Mouse (Mus musculus) bone marrow, adult 2 months (tissue): ENCODE results near the gene Phrf1. TPM values are rescaled to one million over a fixed set of nuclear protein-coding genes. Genes with fewer than 3 reads are reported as not detected.

Experiments
- H3K27ac ChIP-seq: fragments of 200-500 bp; 2 replicates; pipeline ENCODE4 v1.5.1; 2012; ENCODE audit warnings: low read depth, mild to moderate bottlenecking, control low read depth, inconsistent platforms, low read length; ENCODE audit not compliant: control insufficient read depth, poor library complexity, insufficient read depth
- H3K4me1 ChIP-seq: fragments of 200-500 bp; 2 replicates; pipeline ENCODE4 v1.6.1; 2011; ENCODE audit warnings: low read length; ENCODE audit not compliant: control insufficient read depth, insufficient read depth
- H3K4me3 ChIP-seq: fragments of 200-500 bp; replicated peaks from 2 replicates; pipeline ENCODE3; 2011; ENCODE audit warnings: mild to moderate bottlenecking, low read depth, low read length, control low read depth; ENCODE audit not compliant: control insufficient read depth
- CTCF ChIP-seq: fragments of 200-500 bp; IDR thresholded peaks from 2 replicates; pipeline ENCODE4 v1.5.1; 2011; ENCODE audit warnings: low read length, control low read depth; ENCODE audit not compliant: control insufficient read depth, insufficient read depth
- POLR2A ChIP-seq: fragments of 200-500 bp; IDR thresholded peaks from 2 replicates; pipeline ENCODE4 v1.6.1; 2011; ENCODE audit warnings: low read depth, mild to moderate bottlenecking, control low read depth, low read length, borderline replicate concordance; ENCODE audit not compliant: control insufficient read depth
- WGBS: fragments of 180-500 bp; shearing (Covaris S2); methylation state at CpG from one replicate; pipeline ENCODE4 v1.1.7; 2018; 5-methylcytosine and 5-hydroxymethylcytosine counted together
- polyA plus RNA-seq: library from polyadenylated mRNA; stranded (reverse); fragments of >200 nt; gene quantifications from 2 replicates; pipeline ENCODE4 v1.2.4, GENCODE M21; 2011; ENCODE audit warnings: low replicate concordance; ENCODE audit not compliant: missing spikeins, insufficient read depth, insufficient read length

Phrf1 gene
- polyA plus RNA-seq, 1 experiment = 130 TPM

GRCm38 (mm10) chr7:141277701-141278678 is 49.4 kb downstream of the Phrf1 start:
- WGBS = 87% methylated on average over 11 of the region's 11 CpGs
- no peaks in the 10 kb centered on the region; the same call in 1 of the 2 replicates for H3K4me1 ChIP-seq
- no peak overlapping the region for H3K4me3 ChIP-seq
- TF ChIP-seq POLR2A = no peak
- TF ChIP-seq CTCF = no peak
- H3K27ac ChIP-seq = no peak overlapping the region

GRCm38 (mm10) chr7:141278766-141279590 is 50.4 kb downstream of the Phrf1 start, which contains the start of gene Sct:
Gene Sct, minus strand, starts transcription at chr7:141279133.
- Histone ChIP-seq H3K4me3 (no peak within 1 kb of the TSS), H3K27ac (no peak within 1 kb of the TSS), H3K4me1 (no peaks in the 10 kb centered on the region; the same call in 1 of the 2 replicates)
- 11% methylated on average over 46 of the region's 46 CpGs for WGBS
- no peak for TF ChIP-seq CTCF
- no peak; the same call in 1 of the 2 replicates for TF ChIP-seq POLR2A

- H3K4me1 ChIP-seq = no peaks in the 10 kb centered on the region; the same call in 1 of the 2 replicates
- WGBS = 79% methylated on average over 6 of the region's 6 CpGs
- H3K4me3 ChIP-seq = no peak overlapping the region
- no peak for TF ChIP-seq CTCF
- TF ChIP-seq POLR2A = no peak
- no peak overlapping the region for H3K27ac ChIP-seq
Measured at GRCm38 (mm10) chr7:141281442-141281841, 52.9 kb downstream of the Phrf1 start.

GRCm38 (mm10) chr7:141282756-141283155 is 54.2 kb downstream of the Phrf1 start:
- 89% methylated on average over 4 of the region's 4 CpGs for WGBS
- H3K27ac ChIP-seq = no peak overlapping the region; the same call in 1 of the 2 replicates
- TF ChIP-seq CTCF = no peak
- TF ChIP-seq POLR2A = no peak
- H3K4me3 ChIP-seq = no peak overlapping the region
- no peaks in the 10 kb centered on the region; the same call in 1 of the 2 replicates for H3K4me1 ChIP-seq

GRCm38 (mm10) chr7:141288042-141288441 is 59.5 kb downstream of the Phrf1 start:
- WGBS = 82% methylated on average over 3 of the region's 3 CpGs
- no peak overlapping the region for H3K4me3 ChIP-seq
- H3K27ac ChIP-seq = no peak overlapping the region
- H3K4me1 ChIP-seq = no peaks in the 10 kb centered on the region; the same call in 1 of the 2 replicates
- TF ChIP-seq CTCF (no peak), POLR2A (no peak)

- Histone ChIP-seq H3K27ac (no peak within 1 kb of the TSS), H3K4me1 (no peaks in the 10 kb centered on the region; the same call in none of the 2 replicates), H3K4me3 (no peak within 1 kb of the TSS)
- WGBS = 6% methylated on average over 46 of the region's 46 CpGs
- TF ChIP-seq POLR2A (no peak), CTCF (no peak)
Measured at GRCm38 (mm10) chr7:141291921-141292582, 63.5 kb downstream of the Phrf1 start, which contains the start of gene Drd4. Gene Drd4, plus strand, starts transcription at chr7:141292006.

- Histone ChIP-seq H3K27ac (no peak overlapping the region), H3K4me1 (no peaks in the 10 kb centered on the region; the same call in none of the 2 replicates), H3K4me3 (no peak overlapping the region)
- 54% methylated on average over 15 of the region's 15 CpGs for WGBS
- TF ChIP-seq CTCF = no peak
Measured at GRCm38 (mm10) chr7:141292583-141293388, 64.2 kb downstream of the Phrf1 start.
